Mouse (Mus musculus): Measurements from ENCODE around the gene Stoml1.

DNA sequence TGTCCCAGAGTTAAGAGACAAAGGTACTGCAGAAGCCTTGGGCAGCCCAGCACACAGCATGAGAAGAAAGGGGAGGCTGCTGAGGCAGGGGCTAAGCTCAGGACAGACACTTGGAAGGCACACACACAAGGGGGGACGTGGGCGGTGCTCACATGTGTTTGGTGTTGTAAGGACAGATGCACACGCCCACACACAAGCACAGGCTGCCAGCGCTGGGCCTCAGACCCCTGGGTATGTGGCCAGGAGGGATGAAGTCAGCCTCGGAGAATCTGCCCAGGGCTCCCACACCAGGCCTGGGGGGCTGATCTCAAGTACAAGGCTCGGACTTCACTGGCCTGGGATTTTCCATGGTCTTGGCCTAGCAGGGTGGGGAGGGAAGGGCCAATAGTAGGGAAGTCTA is 55.4 kb downstream of the Stoml1 start:
- TF ChIP-seq UBTF (IDR thresholded peaks at IDR 0.05; ENCODE audit: borderline replicate concordance, insufficient read depth, low read depth, low read length) (no peak), MAX (IDR thresholded peaks at IDR 0.05; ENCODE audit: low read length) (no peak), TAL1 (IDR thresholded peaks at IDR 0.05; ENCODE audit: low read length) (no peak), EP300 (IDR thresholded peaks at IDR 0.05; ENCODE audit: low read depth in 1 of 2, low read length in 2 of 2) (no peak), NRF1 (IDR thresholded peaks at IDR 0.05; ENCODE audit: insufficient read depth, low read depth, low read length, poor library complexity, severe bottlenecking) (no peak), POLR2A (IDR thresholded peaks at IDR 0.05; ENCODE audit: control insufficient read depth in 1 of 2, insufficient read depth in 1 of 2, low read depth in 1 of 2, low read length in 2 of 2, poor library complexity in 1 of 2) (no peak), ZKSCAN1 (IDR thresholded peaks at IDR 0.05; ENCODE audit: low read depth, low read length) (no peak), SMC3 (IDR thresholded peaks at IDR 0.05; ENCODE audit: low read depth, low read length) (no peak), CTCF (IDR thresholded peaks at IDR 0.05 in 2 of 3, conservative IDR thresholded peaks at IDR 0.05 in 1 of 3; ENCODE audit: control insufficient read depth in 1 of 3, insufficient read depth in 1 of 3, low read depth in 2 of 3, low read length in 3 of 3, poor library complexity in 1 of 3, severe bottlenecking in 1 of 3) (no peak), USF1 (IDR thresholded peaks at IDR 0.05; ENCODE audit: low read depth, low read length) (no peak)

All from MEL (cell line).